Mouse (Mus musculus) MEL (cell line): ENCODE results near the gene Zfpm1. TPM values are rescaled to one million over a fixed set of nuclear protein-coding genes. Genes with fewer than 3 reads are reported as not detected.

Experiments
- DNase-seq: peaks from one replicate; pipeline ENCODE4 v3.0.0; 2011; ENCODE audit warnings: low read depth, low spot score
- H3K27ac ChIP-seq: 2 replicates; pipeline ENCODE4 v1.5.1; 2012; ENCODE audit warnings: low read depth, mild to moderate bottlenecking, control low read depth, low read length, moderate library complexity; ENCODE audit not compliant: control insufficient read depth
- H3K27me3 ChIP-seq, 2 experiments: fragments of 150-350 bp in 1 of 2; sonication (generic) in 1 of 2; 2 replicates each; pipeline ENCODE4 v1.6.1; 2012; ENCODE audit warnings: low read length in 2 of 2, mild to moderate bottlenecking in 2 of 2, improper control_type of control experiment in 1 of 2, moderate library complexity in 1 of 2; ENCODE audit not compliant: insufficient read depth in 2 of 2, control insufficient read depth in 1 of 2
- H3K36me3 ChIP-seq, 2 experiments: 2 replicates each; pipeline ENCODE4 v1.6.1; 2012 to 2014; ENCODE audit warnings: low read length in 2 of 2, improper control_type of control experiment in 1 of 2, inconsistent platforms in 1 of 2, mild to moderate bottlenecking in 1 of 2; ENCODE audit not compliant: insufficient read depth in 2 of 2, control insufficient read depth in 1 of 2
- H3K4me1 ChIP-seq, 2 experiments: fragments of 150-350 bp in 1 of 2; sonication (generic) in 1 of 2; 2 replicates each; pipeline ENCODE4 v1.6.1; 2012; ENCODE audit warnings: low read length in 2 of 2, improper control_type of control experiment in 1 of 2, mild to moderate bottlenecking in 1 of 2; ENCODE audit not compliant: insufficient read depth in 2 of 2, control insufficient read depth in 1 of 2
- H3K4me3 ChIP-seq, 2 experiments: fragments of 150-350 bp in 1 of 2; sonication (generic) in 1 of 2; 2 replicates each; pipeline ENCODE4 v1.5.1; 2012; ENCODE audit warnings: low read depth in 2 of 2, low read length in 2 of 2, mild to moderate bottlenecking in 2 of 2, moderate library complexity in 2 of 2, control low read depth in 1 of 2, improper control_type of control experiment in 1 of 2; ENCODE audit not compliant: control insufficient read depth in 1 of 2, insufficient read depth in 1 of 2
- H3K79me2 ChIP-seq: 2 replicates; pipeline ENCODE4 v1.6.1; 2012; ENCODE audit warnings: mild to moderate bottlenecking, low read length, moderate library complexity; ENCODE audit not compliant: control insufficient read depth, poor library complexity, insufficient read depth
- H3K9ac ChIP-seq: 2 replicates; pipeline ENCODE4 v1.6.1; 2012; ENCODE audit warnings: low read depth, mild to moderate bottlenecking, control low read depth, low read length, moderate library complexity; ENCODE audit not compliant: control insufficient read depth, poor library complexity, severe bottlenecking
- H3K9me3 ChIP-seq: fragments of 150-350 bp; sonication (generic); replicated peaks from 2 replicates; pipeline ENCODE4 v1.6.1; 2012; ENCODE audit warnings: mild to moderate bottlenecking, low read length, improper control_type of control experiment, moderate library complexity; ENCODE audit not compliant: insufficient read depth
- BHLHE40 ChIP-seq: IDR thresholded peaks from 2 replicates; pipeline ENCODE4 v1.6.1; 2012; ENCODE audit warnings: low read depth, mild to moderate bottlenecking, inconsistent platforms, low read length, improper control_type of control experiment, borderline replicate concordance
- CHD1 ChIP-seq: IDR thresholded peaks from 2 replicates; pipeline ENCODE4 v1.6.1; 2012; ENCODE audit warnings: low read depth, mild to moderate bottlenecking, inconsistent platforms, low read length, improper control_type of control experiment
- CHD2 ChIP-seq: IDR thresholded peaks from 2 replicates; pipeline ENCODE4 v1.6.1; 2011; ENCODE audit warnings: low read length, improper control_type of control experiment
- E2F4 ChIP-seq: IDR thresholded peaks from 2 replicates; pipeline ENCODE4 v1.6.1; 2011; ENCODE audit warnings: low read depth, low read length, improper control_type of control experiment, borderline replicate concordance
- GABPA ChIP-seq: IDR thresholded peaks from 2 replicates; pipeline ENCODE4 v1.6.1; 2012; ENCODE audit warnings: low read depth, mild to moderate bottlenecking, inconsistent platforms, low read length, improper control_type of control experiment, moderate library complexity
- HCFC1 ChIP-seq: IDR thresholded peaks from 2 replicates; pipeline ENCODE4 v1.6.1; 2012; ENCODE audit warnings: low read depth, mild to moderate bottlenecking, inconsistent platforms, low read length, improper control_type of control experiment, moderate library complexity
- JUND ChIP-seq: IDR thresholded peaks from 2 replicates; pipeline ENCODE4 v1.6.1; 2011; ENCODE audit warnings: low read depth, mild to moderate bottlenecking, improper control_type of control experiment, low read length
- KAT2A ChIP-seq: conservative IDR thresholded peaks from 2 replicates; pipeline ENCODE4 v1.6.1; 2012; ENCODE audit warnings: low read depth, low read length, improper control_type of control experiment, inconsistent platforms
- MAFK ChIP-seq: IDR thresholded peaks from 2 replicates; pipeline ENCODE4 v1.6.1; 2011; ENCODE audit warnings: low read depth, mild to moderate bottlenecking, low read length, improper control_type of control experiment, borderline replicate concordance
- MAX ChIP-seq: IDR thresholded peaks from 2 replicates; pipeline ENCODE4 v1.6.1; 2011; ENCODE audit warnings: low read length, improper control_type of control experiment
- MXI1 ChIP-seq: IDR thresholded peaks from 2 replicates; pipeline ENCODE4 v1.6.1; 2011; ENCODE audit warnings: mild to moderate bottlenecking, low read depth, low read length, improper control_type of control experiment
- MYB ChIP-seq: IDR thresholded peaks from 2 replicates; pipeline ENCODE4 v1.6.1; 2011; ENCODE audit warnings: mild to moderate bottlenecking, low read depth, low read length, improper control_type of control experiment
- MYC ChIP-seq: IDR thresholded peaks from 2 replicates; pipeline ENCODE4 v1.6.1; 2011; ENCODE audit warnings: low read depth, mild to moderate bottlenecking, low read length, improper control_type of control experiment, moderate library complexity
- NELFE ChIP-seq: IDR thresholded peaks from 2 replicates; pipeline ENCODE4 v1.6.1; 2011; ENCODE audit warnings: low read depth, low read length, improper control_type of control experiment
- NRF1 ChIP-seq: IDR thresholded peaks from 2 replicates; pipeline ENCODE4 v1.6.1; 2014; ENCODE audit warnings: low read depth, mild to moderate bottlenecking, inconsistent platforms, low read length, improper control_type of control experiment, moderate library complexity; ENCODE audit not compliant: poor library complexity, insufficient read depth, severe bottlenecking
- POLR2AphosphoS2 ChIP-seq: IDR thresholded peaks from 2 replicates; pipeline ENCODE4 v1.6.1; 2011; ENCODE audit warnings: low read length, improper control_type of control experiment
- POLR2AphosphoS5 ChIP-seq: IDR thresholded peaks from 2 replicates; pipeline ENCODE4 v1.6.1; 2012; ENCODE audit warnings: low read depth, borderline replicate concordance, mild to moderate bottlenecking, inconsistent platforms, low read length, moderate library complexity, mixed read lengths
- RAD21 ChIP-seq: IDR thresholded peaks from 2 replicates; pipeline ENCODE4 v1.6.1; 2011; ENCODE audit warnings: mild to moderate bottlenecking, low read depth, low read length, improper control_type of control experiment
- RCOR1 ChIP-seq: IDR thresholded peaks from 2 replicates; pipeline ENCODE4 v1.6.1; 2012; ENCODE audit warnings: low read depth, mild to moderate bottlenecking, inconsistent platforms, low read length, improper control_type of control experiment
- SIN3A ChIP-seq: IDR thresholded peaks from 2 replicates; pipeline ENCODE4 v1.6.1; 2012; ENCODE audit warnings: low read length, improper control_type of control experiment, inconsistent platforms
- TBP ChIP-seq: IDR thresholded peaks from 2 replicates; pipeline ENCODE4 v1.8.0; 2011; ENCODE audit warnings: low read depth, low read length, improper control_type of control experiment
- TCF12 ChIP-seq: IDR thresholded peaks from 2 replicates; pipeline ENCODE4 v1.6.1; 2014; ENCODE audit warnings: low read depth, mild to moderate bottlenecking, inconsistent platforms, low read length, improper control_type of control experiment, moderate library complexity
- USF2 ChIP-seq, 2 experiments: IDR thresholded peaks; 2 replicates each; pipeline ENCODE4 v1.6.1; 2011 to 2012; ENCODE audit warnings: improper control_type of control experiment in 2 of 2, low read length in 2 of 2, borderline replicate concordance in 1 of 2, inconsistent platforms in 1 of 2, low read depth in 1 of 2, mild to moderate bottlenecking in 1 of 2; ENCODE audit not compliant: insufficient read depth in 1 of 2
- ZC3H11A ChIP-seq: IDR thresholded peaks from 2 replicates; pipeline ENCODE4 v1.6.1; 2012; ENCODE audit warnings: low read depth, mild to moderate bottlenecking, inconsistent platforms, low read length, improper control_type of control experiment
- ZKSCAN1 ChIP-seq: IDR thresholded peaks from 2 replicates; pipeline ENCODE4 v1.6.1; 2012; ENCODE audit warnings: low read depth, mild to moderate bottlenecking, inconsistent platforms, low read length, improper control_type of control experiment, moderate library complexity
- polyA plus RNA-seq, 2 experiments: library from polyadenylated mRNA; stranded (reverse) in 1 of 2; unstranded in 1 of 2; fragments of >175 nt in 1 of 2; fragments of >200 nt in 1 of 2; gene quantifications; 2 replicates each; pipeline versions ENCODE4 v1.2.1 to v1.2.4; 2012; ENCODE audit warnings: low replicate concordance in 2 of 2, low read depth in 1 of 2; ENCODE audit not compliant: insufficient read length in 2 of 2, insufficient read depth in 1 of 2, missing spikeins in 1 of 2
- total RNA-seq: library from RNA; depleted of rRNA; stranded (reverse); fragments of 300-350 nt; gene quantifications from 2 replicates; pipeline ENCODE4 v1.2.3, GENCODE M21; 2012

Zfpm1 gene
- total and polyA plus RNA-seq, 3 experiments, result 133 to 343 (median 260) TPM

DNA sequence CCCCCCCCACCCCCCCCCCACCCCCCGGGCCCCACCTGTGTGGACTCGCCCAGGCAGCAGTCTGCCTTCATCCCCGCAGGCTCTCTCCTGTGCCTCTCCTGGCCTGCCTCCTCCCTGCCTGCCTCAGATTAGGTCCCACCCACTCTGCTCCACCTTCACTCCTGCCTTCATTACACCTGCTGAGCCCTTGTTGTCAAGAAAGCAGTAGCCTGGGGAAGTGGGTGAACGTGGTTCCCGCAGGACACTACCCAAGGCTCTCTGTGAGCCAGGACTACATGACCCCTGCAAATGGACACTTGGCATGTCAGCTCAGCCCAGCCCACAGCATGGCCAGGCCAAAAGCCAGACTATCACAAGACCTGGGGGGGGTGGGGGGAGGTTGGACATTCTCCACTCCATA, 62.3 kb downstream of the Zfpm1 start:
- no peaks in the 10 kb centered on the region; the same call in 1 of the 2 replicates for H3K79me2 ChIP-seq
- H3K4me1 ChIP-seq, result peaks cover 9 to 63% of the 10 kb centered on the region in 2 experiments
- H3K9ac ChIP-seq, result no peak overlapping the region
- H3K27ac ChIP-seq, result no peak overlapping the region
- no peaks in the 10 kb centered on the region for H3K27me3 ChIP-seq
- peaks cover 0 to 19% of the 10 kb centered on the region in 2 experiments; a peak in 2 of 4 replicates for H3K36me3 ChIP-seq
- TF ChIP-seq KAT2A (no peak), HCFC1 (no peak), POLR2AphosphoS5 (no peak), ZKSCAN1 (no peak), E2F4 (no peak), CHD2 (no peak), SIN3A (no peak), NRF1 (no peak), NELFE (no peak), TBP (no peak), JUND (no peak), RCOR1 (no peak), GABPA (no peak), ZC3H11A (no peak), USF2 (IDR thresholded peaks at IDR 0.05; ENCODE audit: borderline replicate concordance in 1 of 2, insufficient read depth in 1 of 2, low read depth in 1 of 2, low read length in 2 of 2) (no peak), MYC (no peak), MYB (no peak), BHLHE40 (no peak), CHD1 (no peak)
- H3K9me3 ChIP-seq, result no peaks in the 10 kb centered on the region
- no peak overlapping the region for H3K4me3 ChIP-seq
- no peak for DNase-seq

DNA sequence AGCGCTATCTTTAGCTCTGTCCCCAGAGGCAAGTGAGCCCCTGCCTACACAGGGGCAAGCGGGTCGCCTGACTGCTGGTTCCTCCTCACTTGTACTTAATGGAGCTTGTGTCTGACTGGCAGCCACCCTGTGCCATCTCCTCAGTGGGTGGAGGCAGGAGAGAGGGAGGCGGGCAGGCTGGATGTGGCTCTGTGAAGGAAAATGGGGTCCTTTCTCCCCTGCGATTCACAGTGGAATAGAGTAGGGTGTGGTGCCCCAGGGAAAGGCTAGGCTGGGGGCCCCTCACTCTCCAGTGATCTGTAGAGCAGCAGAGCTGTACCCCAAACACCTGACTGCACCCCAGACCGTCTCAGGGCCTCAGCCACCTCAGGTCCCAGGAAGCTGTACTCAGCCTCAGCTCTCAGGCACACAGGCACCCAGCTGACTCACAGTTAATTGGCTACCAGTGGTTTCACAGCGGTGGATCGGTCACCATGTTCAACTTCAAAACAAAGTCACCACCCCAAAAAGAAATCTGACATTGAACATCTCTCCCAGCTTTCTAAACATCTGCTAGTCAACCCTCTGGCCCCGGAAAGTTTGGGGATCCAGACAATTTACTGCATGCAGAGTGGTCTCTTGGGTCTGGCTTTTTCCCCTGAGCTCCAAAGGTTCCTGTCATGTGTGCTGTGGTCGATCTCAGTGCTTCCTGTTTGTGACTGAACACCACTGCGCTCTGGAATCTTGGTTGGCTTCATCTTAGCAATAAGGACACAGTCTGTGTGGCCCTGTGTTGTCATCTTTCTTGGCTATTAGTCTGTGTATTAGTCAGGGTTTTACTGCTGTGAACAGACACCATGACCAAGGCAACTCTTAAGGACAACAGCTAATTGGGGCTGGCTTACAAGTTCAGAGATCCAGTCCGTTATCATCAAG, 63.5 kb downstream of the Zfpm1 start:
- peaks cover 0 to 27% of the 10 kb centered on the region in 2 experiments; a peak in 2 of 4 replicates for H3K36me3 ChIP-seq
- no peaks in the 10 kb centered on the region for H3K27me3 ChIP-seq
- H3K79me2 ChIP-seq, result no peaks in the 10 kb centered on the region; the same call in 1 of the 2 replicates
- DNase-seq, result peak; percentile 27
- no peak overlapping the region for H3K4me3 ChIP-seq
- no peak overlapping the region for H3K27ac ChIP-seq
- no peak overlapping the region for H3K9ac ChIP-seq
- H3K4me1 ChIP-seq, result peaks cover 16 to 62% of the 10 kb centered on the region in 2 experiments
- H3K9me3 ChIP-seq, result no peaks in the 10 kb centered on the region
- no peak for TF ChIP-seq JUND
- TF ChIP-seq BHLHE40, result no peak
- TF ChIP-seq MYC, result no peak
- no peak for TF ChIP-seq TCF12
- no peak for TF ChIP-seq MAFK
- TF ChIP-seq MYB, result no peak
- no peak for TF ChIP-seq RAD21
- no peak for TF ChIP-seq MAX
- no peak for TF ChIP-seq NRF1
- no peak for TF ChIP-seq POLR2AphosphoS2
- no peak for TF ChIP-seq TBP
- TF ChIP-seq USF2 (IDR thresholded peaks at IDR 0.05; ENCODE audit: borderline replicate concordance in 1 of 2, insufficient read depth in 1 of 2, low read depth in 1 of 2, low read length in 2 of 2), result no peak
- TF ChIP-seq CHD2, result no peak
- no peak for TF ChIP-seq MXI1
